Mouse (Mus musculus): ENCODE results near the gene Ptpre.
"Not testable (repeated sequence)": the region's sequence is repeated elsewhere in the genome, so short reads cannot be mapped to it uniquely, and the experiment has no call there.

Ptpre gene

DNA sequence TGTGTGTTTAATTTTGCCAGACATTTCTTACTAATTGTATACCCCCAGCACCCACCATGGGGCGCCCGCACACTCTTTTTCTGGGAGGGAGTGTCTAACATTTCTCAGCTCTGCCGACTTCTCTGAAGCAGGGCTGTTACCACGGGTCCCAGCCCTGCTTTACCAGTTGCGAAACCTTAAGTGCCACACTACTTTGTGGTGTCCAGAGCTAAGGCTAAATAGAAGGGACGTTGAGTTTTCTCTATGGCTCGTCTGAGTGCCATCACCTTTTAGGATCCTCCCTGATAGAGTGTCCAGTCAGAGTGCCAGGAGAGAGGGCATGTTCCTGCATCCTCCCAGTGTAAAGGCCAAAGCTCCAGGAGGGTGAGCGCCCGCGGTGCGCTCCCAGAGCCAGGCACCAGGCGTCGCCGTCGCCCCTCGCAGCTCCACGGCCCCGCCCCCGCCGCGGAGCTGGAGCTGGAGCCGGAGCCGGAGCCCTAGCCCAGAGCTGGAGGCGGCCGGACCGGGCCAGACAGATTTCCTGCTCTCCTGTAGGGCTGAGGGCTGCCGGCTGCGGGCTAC lies at the start of gene Ptpre:
Gene Ptpre, plus strand, starts transcription at position 141 of the 561 bp plus-strand sequence.
- DNase-seq (ENCODE audit: low spot score), result peak; percentile 65

DNA sequence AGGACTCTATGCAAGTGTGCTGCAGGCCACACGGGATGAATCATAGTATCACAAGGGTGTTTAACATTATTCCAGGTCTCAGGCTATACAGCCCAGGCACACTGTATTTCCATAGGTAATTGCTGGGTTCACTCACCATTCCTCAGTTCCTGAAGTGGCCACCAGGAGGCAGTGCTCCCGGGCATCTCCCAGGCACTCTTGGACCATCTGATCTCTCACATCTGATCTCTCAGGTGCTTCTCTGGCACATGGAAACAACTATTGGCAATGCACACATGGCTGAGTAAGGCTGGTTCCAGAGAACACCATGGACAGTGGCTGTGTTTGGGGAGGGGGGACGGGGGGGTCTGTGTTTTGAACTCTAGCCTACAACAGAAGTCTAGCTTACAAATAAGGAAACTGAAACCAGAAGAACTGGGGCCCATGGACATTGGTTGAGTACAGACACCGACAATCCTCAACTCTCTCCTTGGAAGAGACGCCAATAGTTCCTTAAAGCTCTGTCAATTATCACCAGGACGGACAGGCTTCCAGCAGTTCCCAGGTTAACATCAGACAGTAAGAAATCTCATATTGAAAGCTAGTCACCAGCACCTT lies 49.0 kb upstream of the Ptpre start:
- no peak for DNase-seq (ENCODE audit: low spot score)

DNA sequence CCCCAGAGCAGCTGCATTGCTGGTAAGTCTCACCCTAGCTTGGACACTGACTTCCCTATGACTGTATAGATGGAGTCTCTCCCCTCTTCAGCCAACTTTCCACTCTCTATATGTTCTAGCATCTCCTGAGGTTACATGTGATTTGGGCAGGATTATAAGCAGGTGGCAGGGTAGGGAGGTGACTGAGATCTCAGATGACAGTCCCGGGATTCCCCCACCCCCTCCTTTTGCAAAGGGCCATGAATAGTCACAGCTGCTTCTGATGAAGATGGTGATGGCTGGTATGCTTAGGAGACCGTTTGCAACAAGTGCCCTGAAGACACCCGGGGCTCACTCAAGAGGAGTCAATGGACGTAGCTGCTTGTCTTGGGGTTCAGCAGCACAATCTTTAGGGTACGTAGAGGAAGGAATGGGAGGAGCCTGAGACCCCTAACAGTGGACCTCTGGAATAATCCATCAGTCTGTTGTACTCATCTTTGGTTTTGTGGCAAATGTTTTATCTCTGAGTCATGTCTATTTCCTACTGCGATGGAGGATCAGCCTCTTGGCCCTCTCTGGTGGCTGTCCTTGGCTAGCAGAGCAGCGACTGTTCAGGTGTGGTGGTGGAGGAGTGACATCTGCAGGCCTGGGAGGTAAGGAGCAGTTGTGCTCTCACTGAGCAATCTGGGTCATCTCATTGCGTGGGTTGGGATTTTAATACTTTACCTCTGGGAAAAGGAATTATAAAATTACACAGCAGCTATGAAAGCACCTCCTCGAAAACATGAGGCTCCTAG lies 47.4 kb upstream of the Ptpre start:
- DNase-seq (ENCODE audit: low spot score), result no peak

DNA sequence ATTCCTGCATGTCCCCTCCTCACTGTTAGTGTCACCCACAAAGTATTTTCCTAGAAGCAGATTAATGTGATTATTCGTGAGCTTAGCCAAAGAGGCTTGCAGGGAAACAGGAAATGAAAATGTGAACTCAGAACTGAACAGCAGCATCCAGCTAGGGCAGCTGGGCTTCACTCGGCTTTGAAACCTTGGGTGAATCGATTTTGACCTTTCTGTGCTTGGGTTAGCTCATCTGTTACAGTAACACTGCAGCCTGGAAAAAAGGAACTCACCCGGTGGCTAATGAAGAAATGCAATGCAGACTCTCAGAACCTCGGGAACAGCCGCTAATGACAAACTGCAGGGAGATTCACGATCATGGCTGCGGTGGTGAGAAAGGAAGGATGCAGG lies 46.8 kb upstream of the Ptpre start:
- DNase-seq (ENCODE audit: low spot score), result no peak

DNA sequence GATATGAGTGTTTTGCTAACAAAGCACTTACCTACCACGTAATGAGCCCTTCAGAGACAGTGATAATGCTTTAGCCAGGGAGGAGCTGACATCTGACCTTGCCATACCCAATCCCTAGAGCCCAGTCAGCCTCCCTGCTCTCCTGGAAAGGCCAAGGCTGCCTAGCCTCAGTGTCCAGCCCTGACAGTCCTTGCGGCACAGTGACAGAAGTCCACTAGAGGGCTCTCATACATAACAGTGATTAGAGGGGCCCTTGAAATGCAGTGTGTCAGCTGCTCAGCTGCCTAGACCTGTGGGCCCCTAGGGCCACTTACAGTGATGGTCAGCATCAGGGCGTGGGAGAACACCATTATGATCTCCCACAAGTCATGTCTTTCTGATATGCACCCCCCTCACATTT lies 42.0 kb upstream of the Ptpre start:
- DNase-seq (ENCODE audit: low spot score), result no peak

DNA sequence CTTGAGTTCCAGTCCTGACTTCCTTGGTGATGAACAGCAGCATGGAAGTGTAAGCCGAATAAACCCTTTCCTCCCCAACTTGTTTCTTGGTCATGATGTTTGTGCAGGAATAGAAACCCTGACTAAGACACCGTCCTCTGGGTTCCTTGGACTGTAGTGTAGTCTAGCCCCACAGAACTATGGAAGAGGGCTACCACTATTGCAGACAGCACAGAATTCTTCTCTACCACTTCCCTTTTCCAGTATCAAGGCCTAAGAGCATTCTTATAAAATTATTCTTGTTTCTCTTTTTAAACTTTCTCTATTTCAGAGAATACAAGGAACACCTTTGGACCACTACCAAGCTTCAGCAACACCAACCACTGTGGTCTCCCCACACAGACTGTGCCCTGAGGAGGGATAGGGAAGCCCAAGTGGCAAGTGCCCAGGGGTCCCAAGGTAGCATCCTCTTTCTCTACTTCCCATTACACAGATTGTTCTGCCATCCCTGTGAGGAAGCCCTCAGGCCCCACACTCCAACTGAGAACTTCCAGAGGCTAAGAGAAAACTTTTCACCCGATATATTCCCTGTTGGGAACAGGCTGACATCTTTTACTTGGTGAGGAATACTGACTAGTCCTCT lies 38.6 kb upstream of the Ptpre start:
- no peak for DNase-seq (ENCODE audit: low spot score)

DNA sequence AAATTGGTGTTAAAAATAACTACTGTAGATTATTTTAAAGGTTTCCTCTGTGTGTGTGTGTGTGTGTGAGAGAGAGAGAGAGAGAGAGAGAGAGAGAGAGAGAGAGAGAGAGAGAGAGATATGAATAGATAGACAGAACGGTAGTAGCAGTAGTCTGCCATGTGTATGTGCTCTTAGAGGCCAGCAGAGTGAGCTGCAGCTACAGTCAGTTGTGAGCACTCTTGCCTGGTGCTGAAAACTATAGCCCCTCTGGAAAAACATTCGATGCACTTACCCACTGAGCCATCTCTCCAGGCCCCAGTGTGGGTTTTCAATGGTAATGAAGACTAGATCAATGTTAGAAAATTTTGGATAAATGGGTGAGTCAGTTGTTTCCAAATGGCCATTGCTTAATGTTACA lies 37.9 kb upstream of the Ptpre start:
- DNase-seq (ENCODE audit: low spot score), result no peak

DNA sequence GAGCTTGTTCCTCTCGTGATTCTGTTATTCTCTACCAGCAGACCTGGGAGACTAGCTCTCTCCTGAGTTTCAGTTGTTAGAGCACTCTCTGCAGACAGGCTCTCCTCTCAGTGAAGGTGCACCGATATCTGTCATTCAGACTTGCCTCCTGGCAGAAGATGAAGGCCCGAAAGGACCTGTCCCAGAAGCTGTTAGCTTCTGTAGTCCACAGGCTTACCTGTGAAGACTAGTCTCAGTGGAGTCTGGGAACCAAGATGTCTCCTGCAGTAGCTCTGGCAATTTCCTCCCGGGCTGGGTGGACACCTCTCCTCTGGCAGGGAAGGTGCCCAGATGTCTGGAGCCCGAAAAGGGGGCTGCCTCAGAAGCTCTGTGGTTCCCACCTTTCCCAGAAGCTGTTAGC lies 30.8 kb upstream of the Ptpre start:
- DNase-seq (ENCODE audit: low spot score), result not testable (repeated sequence)

DNA sequence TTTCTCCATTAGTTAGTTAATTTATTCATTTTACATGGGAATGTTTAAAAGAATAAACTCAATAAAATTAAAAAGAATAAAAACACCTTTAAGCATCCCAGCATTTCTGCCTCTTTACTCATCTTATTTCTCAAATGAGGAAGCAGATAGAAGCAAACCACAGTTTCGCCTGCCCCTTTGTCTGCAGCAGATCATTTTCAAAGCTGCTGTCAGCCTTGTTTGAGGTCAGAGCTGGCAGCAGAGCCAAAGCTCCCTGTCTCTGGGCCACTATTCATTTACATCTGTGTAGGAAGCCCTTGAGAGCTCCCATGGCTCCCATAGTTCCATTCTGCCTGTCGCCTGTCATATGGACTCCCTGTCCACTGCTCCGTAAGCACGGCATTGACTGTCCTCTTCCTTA lies 28.7 kb upstream of the Ptpre start:
- DNase-seq (ENCODE audit: low spot score), result no peak

DNA sequence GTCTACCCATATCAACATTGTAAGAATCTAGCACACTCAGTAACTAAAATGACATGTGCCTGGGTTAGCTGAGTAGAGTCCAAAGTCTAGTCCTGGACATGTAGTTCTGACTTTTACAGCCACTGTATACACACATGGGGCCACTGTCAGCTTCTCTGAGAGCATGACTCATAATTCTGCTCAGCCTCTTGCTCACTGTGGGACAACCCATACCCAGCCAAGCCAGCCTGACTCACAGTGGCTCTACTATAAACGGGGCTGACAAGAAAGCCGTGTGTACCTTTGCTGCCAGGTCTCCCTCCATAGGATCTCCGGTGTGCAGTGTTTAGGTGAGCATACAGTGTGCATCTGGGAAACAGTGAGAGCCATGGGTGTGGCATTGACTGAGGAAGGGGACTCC lies 28.0 kb upstream of the Ptpre start:
- DNase-seq (ENCODE audit: low spot score), result no peak

DNA sequence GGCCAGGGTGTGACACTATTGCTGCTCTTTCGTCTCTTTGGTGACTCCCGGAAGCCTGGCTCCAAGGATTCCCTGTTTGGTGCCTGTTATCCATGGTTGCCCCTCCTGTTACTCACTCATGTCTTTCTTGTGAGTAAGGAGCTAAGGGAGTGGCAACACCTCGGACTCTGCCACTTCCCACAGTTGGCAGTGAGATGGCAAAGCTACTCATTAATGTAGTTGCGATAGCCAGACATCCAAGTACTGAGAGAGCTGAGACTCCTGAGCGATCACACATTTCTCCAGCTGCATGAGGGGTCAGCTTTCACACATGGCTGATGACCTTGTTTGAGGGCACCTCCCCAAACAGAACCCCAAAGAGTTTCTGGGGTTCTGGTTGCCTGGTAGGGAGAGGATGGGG lies 26.9 kb upstream of the Ptpre start:
- no peak for DNase-seq (ENCODE audit: low spot score)

DNA sequence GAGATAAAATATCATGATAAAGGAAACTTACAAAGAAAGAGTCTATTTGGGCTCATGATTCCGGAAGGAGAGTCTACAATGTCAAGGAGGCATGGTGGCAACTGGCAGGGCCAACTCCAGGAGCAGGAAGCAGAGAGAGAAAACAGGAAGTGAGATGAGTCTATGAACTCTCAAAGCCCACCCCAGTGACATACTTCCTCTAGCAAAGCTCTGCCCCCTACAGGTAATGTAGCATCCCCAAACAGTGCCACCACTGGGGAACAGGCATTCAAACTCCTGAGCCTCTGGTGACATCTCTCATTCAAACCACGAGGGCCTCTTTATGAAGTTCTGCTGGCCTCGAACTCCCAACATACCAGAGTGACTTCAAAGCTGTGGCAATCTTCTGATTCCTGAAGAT lies 25.6 kb upstream of the Ptpre start:
- no peak for DNase-seq (ENCODE audit: low spot score)

DNA sequence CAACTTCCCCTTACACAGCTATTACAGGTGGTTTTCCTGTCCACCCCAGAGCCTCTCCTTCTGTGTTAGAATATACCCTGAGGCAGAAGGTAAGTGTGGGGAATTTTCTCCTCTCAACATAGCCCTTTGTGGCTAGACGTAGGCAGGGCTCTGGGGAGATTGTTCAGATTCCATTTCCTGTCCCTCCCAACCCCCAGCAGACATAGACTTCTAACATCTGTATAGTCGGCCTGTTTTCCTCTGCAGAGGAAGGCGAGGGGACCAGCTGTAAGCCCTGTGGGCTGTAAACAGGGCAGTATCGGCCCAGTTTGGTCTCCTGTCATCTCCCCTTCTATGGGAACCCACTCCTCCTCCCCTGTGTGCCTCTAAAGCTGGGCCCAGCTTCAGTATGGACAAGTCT lies 20.1 kb upstream of the Ptpre start:
- no peak for DNase-seq (ENCODE audit: low spot score)

DNA sequence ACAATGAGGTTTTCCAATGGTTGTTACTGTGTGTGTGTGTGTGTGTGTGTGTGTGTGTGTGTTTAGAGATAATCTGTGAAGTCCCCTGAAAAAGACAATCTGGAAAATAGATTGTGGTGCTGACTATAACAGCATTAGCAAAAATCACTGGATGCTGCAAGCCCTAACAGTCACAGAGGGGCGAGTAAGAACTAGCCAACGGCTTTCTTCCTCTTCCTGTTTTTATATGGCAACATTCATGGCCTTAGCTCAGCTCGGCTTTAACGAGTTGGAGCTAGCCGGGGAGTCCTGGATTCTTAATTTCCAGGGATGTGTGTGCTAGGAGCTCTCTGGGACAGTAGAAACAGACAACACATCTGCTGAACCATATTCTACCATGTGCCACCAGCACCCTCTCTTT lies 17.0 kb upstream of the Ptpre start:
- no peak for DNase-seq (ENCODE audit: low spot score)

DNA sequence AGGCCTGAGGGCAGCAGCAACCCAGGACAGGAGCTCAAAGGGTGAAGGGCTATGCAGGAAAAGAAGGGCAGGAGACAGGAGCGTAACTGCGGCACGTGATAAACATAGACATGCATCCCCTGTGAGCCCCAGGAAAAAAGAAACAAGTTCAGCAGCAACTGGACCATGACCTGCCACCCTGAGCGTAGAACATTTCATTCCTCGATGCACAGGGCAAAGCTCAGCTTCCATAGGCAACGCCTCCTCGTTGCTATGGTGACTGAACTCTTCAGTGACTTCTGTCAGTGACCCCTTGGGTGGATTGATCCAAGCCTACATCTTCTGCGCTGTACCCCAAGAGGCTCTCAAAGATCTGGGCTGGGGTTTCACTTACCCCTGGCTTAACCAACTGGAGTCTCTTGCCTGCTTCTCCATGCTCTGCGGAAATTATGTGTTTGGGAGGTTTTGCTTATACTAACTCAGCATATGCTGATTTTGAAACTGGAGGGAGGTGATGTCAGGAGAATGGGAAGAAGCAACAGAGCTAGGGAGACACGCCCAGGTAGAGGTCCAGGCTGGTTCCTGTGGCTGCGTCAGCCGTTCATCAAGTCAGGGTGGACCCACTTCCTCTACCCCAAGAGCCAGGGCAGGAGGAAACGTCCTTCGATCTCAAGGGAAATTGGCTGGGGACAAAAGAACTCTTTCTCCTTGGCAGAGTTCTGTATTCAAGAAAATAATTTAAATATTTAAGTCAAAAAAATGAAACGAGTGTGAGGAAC lies 15.3 kb upstream of the Ptpre start:
- DNase-seq (ENCODE audit: low spot score), result no peak

DNA sequence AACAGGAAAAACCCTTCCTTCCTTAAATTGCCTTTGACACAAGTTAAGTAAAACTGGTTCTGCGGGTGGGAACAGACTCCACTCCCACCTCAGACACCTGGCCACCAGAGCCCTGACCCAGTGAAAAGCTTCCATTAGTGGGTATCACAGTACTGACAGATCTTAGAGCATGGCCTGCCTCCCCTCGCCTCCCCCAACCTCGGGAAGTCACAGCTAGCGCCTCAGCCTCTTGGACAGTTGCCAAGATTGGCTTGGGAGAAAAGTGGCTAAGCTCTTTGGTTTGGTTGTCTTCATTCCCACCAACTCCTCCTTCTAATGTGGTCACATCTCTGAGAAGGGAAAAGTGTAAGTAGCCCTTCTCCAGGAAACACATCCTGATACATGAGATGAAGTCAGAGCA lies 13.3 kb upstream of the Ptpre start:
- no peak for DNase-seq (ENCODE audit: low spot score)

DNA sequence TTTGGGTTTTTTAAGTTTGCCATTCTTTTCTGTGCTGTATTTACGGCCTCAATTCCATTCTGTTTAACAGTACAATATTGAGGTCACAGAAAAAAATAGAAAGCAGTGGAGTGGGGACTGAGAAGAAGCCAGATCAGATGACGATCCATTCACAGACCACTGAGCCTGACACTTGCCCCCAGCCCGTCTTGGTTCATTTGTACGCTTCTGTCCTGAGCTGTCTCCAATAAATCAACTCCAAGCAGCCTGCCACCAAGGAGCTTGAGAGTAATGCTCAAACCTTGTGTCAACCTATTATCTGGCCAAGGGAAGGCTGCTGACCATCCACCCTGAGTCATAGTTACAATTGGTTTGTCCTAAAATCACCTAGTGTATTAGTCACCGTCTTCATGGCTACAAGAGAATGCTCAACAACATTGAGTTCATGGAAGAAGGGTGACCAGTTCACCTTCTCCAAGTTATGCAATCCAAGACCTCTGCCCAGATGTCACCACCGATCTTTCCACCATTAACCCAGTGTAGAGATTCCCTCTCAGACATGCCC lies 12.8 kb upstream of the Ptpre start:
- no peak for DNase-seq (ENCODE audit: low spot score)

DNA sequence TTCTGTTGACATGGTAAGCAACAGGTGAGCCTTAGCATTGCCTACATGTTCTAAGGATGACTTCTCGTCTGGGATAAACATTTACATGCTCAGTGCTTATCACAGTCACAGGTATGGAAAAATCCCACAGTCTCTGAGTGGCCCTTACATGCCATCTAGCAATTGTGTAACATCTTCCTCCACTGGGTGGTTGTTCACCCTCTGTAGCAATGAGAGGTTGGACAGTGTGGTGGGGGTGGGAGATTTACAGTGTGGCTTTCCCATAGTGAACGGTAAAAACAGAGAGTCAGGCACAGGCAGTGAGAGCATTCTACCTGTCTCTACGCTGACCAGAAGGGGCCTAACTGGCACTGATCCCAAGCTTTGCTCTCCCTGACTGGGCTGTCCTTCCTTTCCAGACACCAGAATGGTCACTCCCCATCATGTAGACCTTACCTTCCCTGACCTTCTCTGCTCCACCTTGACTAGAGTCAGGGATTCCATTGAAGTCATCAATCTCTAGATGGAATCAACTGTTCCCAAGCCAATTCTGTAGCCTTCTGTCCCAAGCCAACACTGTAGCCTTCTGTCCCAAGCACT lies 10.6 kb upstream of the Ptpre start:
- DNase-seq (ENCODE audit: low spot score), result no peak

DNA sequence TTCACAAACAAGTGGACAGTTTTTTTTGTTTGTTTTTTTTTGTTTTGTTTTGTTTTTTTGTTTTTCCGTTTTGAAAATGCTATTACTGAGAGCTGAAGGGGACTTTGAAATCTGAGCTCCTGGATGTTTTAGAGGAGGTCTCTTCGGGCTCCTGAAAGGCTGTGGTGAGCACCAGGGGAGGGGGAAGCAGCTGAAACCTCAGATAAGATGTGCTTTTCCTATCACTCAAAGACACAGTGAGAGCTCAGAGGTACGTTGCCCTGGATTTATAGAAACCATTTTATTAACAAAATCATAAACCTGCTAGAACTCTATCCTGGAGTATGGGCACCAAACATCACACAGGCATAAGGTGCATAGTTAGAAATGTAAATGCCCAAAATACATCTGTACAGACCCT lies 10.1 kb upstream of the Ptpre start:
- no peak for DNase-seq (ENCODE audit: low spot score)

DNA sequence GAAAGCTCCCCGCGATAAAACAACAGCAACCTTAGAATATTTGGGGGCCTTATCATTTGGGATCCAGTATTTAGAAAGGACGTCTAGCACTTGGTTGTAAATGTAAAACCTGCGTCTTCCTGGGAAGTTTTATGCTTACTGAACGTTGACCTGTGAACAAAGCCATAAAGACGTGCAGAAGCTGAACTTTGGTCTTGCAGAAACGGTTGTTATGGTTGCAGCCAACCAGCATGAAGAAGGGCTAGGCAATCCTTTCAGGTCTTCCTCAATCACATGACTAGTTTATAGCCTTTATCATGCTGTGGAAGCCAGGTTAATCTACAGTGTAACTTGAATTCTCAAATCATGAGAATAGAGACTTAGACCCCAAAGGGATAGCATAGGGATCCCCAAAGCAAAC lies 8.8 kb upstream of the Ptpre start, which contains the start of gene Clrn3:
Gene Clrn3, minus strand, starts transcription at position 140 of the 400 bp plus-strand sequence.
- no peak for DNase-seq (ENCODE audit: low spot score)

DNA sequence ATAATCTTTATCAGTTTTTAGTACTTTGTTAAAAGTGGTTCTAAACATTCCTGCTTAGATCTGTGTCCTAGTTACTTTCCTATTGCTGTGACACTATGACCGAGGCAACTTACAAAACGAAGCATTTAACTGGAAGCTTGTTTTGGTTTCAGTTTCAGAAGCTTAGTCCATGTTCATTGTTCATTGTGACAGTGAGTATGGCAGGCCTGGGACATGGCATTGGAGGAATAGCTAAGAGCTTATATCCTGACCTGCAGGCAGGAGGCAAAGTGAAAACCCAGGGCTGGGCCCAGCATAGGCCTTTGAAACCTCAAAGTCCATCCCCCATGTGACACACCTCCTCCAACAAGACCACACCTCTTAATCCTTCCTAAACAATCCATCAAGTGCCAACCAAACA lies 8.2 kb upstream of the Ptpre start:
- DNase-seq (ENCODE audit: low spot score), result no peak
